ENCODE assay signal across 17 mouse cellular contexts in genomic region chr15:11956129-11956528, GRCm38 (mm10). TPM values are rescaled to one million over a fixed set of nuclear protein-coding genes. Genes with fewer than 3 reads are reported as not detected.
"Had no signal": no experiment of that assay in that cellular context is flagged by ENCODE, and none has a peak within 500 bp of the region (broad histone marks: within the 10 kb centered on the region; RNA-seq: fewer than 3 reads in every experiment).

No protein-coding gene starts in this region.

- H3K27me3 ChIP-seq: lung, embryonic 15.5 days; midbrain, embryonic 13.5 days; midbrain, embryonic 15.5 days; neural tube, embryonic 12.5 days had no signal

- DNase-seq: liver, postnatal 0 days; lung, adult 2 months; lung, postnatal 14 days; lung, postnatal 36 days; right cerebral cortex, postnatal 14 days; spleen, adult 18-20 months; thymus, adult 18-20 months; thymus, postnatal 25 days; thymus, postnatal 4 days had no signal

- H3K4me1 ChIP-seq: lung, embryonic 15.5 days; megakaryocyte, embryonic 14.5 days; midbrain, embryonic 13.5 days; midbrain, embryonic 15.5 days; neural tube, embryonic 12.5 days had no signal

- H3K27ac ChIP-seq: lung, embryonic 15.5 days; macrophage; midbrain, embryonic 13.5 days; midbrain, embryonic 15.5 days; neural tube, embryonic 12.5 days had no signal

- H3K4me3 ChIP-seq: lung, embryonic 15.5 days; megakaryocyte, embryonic 14.5 days; midbrain, embryonic 13.5 days; midbrain, embryonic 15.5 days; neural tube, embryonic 12.5 days had no signal

- H3K36me3 ChIP-seq: lung, embryonic 15.5 days; midbrain, embryonic 13.5 days; midbrain, embryonic 15.5 days; neural tube, embryonic 12.5 days had no signal

RNA-seq across cellular contexts. Expression of gene Npr3, which starts 49.0 kb away (rescaled TPM):
- total RNA-seq: megakaryocyte progenitor cell, adult 5-6 weeks; monocyte, adult 5-6 weeks had no signal
- polyA plus RNA-seq: macrophage had no signal
